Mouse (Mus musculus): ENCODE measurements around the gene Yy1. TPM values are rescaled to one million over a fixed set of nuclear protein-coding genes. Genes with fewer than 3 reads are reported as not detected.
"Not testable (repeated sequence)": the region's sequence is repeated elsewhere in the genome, so short reads cannot be mapped to it uniquely, and the experiment has no call there.

Gene Yy1
- total RNA-seq, 2 experiments from 2014 or later = 48.9 to 51.6 TPM

- no peak for DNase-seq (ENCODE audit: extremely low spot score in 1 of 2, low spot score in 1 of 2)
Measured at GRCm38 (mm10) chr12:108825561-108826224, 32.9 kb downstream of the Yy1 start.

- no peak for DNase-seq (ENCODE audit: extremely low spot score in 1 of 2, low spot score in 1 of 2)
Measured at GRCm38 (mm10) chr12:108826282-108826957, 33.6 kb downstream of the Yy1 start.

- no peak for DNase-seq (ENCODE audit: extremely low spot score in 1 of 2, low spot score in 1 of 2)
Measured at GRCm38 (mm10) chr12:108826958-108827535, 34.3 kb downstream of the Yy1 start.

DNA sequence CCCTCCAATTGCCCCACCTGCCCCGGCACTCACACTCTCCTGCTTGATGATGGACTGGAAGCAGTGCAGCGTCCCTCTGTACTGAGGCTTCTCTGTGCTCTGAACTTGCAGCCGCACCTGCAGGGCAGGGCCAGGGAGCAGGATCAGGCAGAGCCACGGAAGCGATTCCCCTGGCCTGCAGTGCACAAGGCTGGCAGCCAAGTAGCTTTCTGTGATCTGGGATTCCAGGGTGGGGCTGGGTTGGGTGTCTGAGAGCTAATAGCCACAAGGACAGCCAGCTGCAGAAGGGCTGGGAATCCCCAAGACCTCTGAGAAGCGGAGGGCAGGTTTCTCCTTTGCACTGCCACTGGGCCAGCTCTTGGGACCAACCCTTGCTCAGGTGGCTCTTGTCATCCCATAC, 34.9 kb downstream of the Yy1 start:
- no peak for DNase-seq (ENCODE audit: extremely low spot score in 1 of 2, low spot score in 1 of 2)

DNA sequence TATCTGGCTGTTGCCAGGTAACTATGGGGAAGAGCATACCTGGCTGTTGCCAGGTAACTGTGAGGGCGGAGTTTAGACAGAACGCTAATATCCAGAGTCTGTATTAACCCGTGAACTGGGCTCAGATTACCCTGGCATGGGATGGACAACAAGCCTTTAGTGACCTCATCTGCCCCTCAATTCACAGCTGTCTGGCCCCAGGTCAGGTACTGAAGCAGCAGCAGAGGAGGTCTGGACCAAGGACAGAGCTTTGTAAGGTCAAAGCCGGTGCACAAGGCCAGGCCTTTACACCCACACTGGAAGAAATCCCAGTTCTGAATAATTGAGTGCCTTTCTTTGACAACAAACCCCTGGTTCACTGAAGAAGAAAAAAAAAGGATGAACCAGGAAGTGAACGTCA, 36.9 kb downstream of the Yy1 start:
- DNase-seq (ENCODE audit: extremely low spot score in 1 of 2, low spot score in 1 of 2) = no peak

GRCm38 (mm10) chr12:108830358-108830757, 37.6 kb downstream of the Yy1 start:
- DNase-seq (ENCODE audit: extremely low spot score in 1 of 2, low spot score in 1 of 2) = no peak

DNA sequence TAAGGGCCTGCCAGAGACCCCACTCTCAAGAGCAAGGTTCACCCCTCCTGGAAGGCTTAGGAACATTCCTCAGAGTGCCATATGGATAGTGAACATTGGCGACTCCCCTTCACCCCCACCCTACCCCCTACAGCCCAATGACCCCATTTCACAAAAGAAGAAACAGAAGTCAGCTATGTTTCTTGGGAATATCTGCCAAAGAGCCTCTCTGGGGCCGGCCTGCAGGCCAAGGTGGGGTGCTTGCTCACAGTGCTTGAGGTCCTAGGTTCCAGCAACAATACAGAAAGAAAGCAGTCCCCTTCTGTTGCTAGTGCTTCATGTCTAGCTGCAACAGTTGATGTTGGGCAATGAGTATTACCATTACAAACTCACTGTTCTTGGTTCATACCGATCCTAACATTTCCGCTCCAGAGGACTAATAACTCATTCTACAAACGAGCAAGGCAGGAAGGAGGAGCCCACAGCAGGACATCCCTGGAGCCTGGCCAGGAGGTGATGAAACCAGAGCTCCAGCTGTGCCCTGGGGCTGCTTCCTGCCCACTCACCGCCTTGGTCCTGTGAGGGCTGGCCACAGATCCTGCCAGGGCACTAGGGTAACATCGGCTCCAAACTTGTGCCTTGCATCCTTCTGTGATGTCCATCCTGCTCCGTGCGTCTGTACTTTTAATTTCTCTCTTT, 39.3 kb downstream of the Yy1 start:
- no peak for DNase-seq (ENCODE audit: extremely low spot score in 1 of 2, low spot score in 1 of 2)

DNA sequence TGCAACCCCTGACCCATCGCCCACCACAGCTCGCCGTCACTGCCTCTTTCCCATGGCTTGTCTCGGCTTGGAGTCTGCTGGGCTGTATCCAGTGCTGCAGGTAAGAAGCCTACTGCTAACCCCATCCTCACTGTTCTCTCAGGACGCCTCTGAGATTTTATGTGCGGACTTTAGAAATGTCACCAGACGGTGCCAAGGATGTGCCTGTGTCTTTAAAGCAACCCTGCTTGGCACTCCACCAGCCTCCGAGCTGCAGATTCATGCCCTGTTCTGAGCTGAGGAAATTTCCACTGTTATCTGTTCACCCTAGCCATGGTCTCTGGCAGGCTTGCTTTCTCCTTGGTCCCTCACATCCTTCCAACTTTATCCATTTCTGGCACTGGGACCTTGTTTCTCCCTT, 40.1 kb downstream of the Yy1 start:
- peak in 1 of 2 experiments; percentile 42 for DNase-seq (ENCODE audit: extremely low spot score in 1 of 2, low spot score in 1 of 2)

GRCm38 (mm10) chr12:108833408-108833807, 40.6 kb downstream of the Yy1 start:
- no peak for DNase-seq (ENCODE audit: extremely low spot score in 1 of 2, low spot score in 1 of 2)

DNA sequence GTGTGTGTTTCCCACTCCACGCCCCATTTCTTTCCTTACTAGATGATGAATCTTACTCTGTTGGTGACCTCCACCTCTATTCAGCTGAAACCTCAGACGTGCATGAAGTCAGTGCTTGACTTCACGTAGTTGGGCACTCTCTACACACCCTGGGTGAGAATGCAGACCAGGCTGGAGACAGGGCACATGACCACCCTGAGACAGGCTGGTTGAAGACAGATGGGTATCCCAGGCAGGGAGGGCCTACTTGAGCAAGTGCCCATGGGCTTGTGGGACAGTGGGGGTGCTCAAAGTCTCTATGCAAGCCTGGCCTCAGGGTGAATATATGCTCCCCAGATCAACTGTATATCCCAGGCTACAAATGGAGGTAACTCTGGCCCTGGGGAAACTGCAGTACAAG, 41.6 kb downstream of the Yy1 start:
- DNase-seq (ENCODE audit: extremely low spot score in 1 of 2, low spot score in 1 of 2) = no peak

- no peak for DNase-seq (ENCODE audit: extremely low spot score in 1 of 2, low spot score in 1 of 2)
Measured at GRCm38 (mm10) chr12:108834786-108835185, 42.0 kb downstream of the Yy1 start.

- DNase-seq (ENCODE audit: extremely low spot score in 1 of 2, low spot score in 1 of 2) = peak in 1 of 2 experiments; percentile 21
Measured at GRCm38 (mm10) chr12:108835208-108835839, 42.6 kb downstream of the Yy1 start.

GRCm38 (mm10) chr12:108835840-108836409, 43.2 kb downstream of the Yy1 start, which contains the start of the genes Slc25a29 and Slc25a47:
Gene Slc25a29, minus strand, starts transcription at chr12:108835883.
Gene Slc25a47, plus strand, starts transcription at chr12:108836046.
- peak; percentile 86 to 89 for DNase-seq (ENCODE audit: extremely low spot score in 1 of 2, low spot score in 1 of 2)

DNA sequence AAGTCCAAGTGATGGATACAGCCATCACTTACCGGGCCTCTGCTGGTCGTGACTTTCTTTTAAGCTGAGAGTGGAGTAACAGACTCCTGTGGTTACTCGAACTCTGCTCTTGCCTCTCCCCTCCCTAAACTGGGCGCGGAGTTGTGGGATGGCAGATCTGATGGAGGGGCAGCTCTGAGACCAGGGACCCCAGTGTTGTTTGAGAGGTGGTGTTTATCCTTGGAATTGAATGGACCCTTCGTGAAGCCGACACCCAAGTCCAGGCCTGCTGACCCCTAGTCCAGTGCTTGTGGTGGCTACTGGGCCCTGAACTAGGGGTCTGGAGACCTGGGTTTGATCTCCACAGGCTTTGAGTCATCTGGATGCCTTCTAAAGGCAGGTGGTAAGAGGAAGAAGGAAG, 43.9 kb downstream of the Yy1 start:
- DNase-seq (ENCODE audit: extremely low spot score in 1 of 2, low spot score in 1 of 2) = no peak

- DNase-seq (ENCODE audit: extremely low spot score in 1 of 2, low spot score in 1 of 2) = no peak
Measured at GRCm38 (mm10) chr12:108841181-108841580, 48.4 kb downstream of the Yy1 start.

- no peak for DNase-seq (ENCODE audit: extremely low spot score in 1 of 2, low spot score in 1 of 2)
Measured at GRCm38 (mm10) chr12:108842663-108843062, 49.9 kb downstream of the Yy1 start.

DNA sequence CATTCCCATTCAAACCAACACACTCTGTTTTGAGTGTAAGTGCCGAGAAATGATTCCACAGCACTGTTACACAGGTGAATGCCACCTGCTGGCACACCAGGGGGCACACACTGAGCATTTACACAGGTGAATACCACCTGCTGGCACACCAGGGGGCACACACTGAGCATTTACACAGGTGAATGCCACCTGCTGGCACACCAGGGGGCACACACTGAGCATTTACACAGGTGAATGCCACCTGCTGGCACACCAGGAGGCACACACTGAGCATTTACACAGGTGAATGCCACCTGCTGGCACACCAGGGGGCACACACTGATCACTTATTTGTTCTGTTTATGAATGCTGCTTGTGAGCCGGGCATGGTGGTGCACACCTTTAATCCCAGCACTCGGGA, 55.3 kb downstream of the Yy1 start:
- not testable (repeated sequence) for DNase-seq (ENCODE audit: extremely low spot score in 1 of 2, low spot score in 1 of 2)

- no peak for DNase-seq (ENCODE audit: extremely low spot score in 1 of 2, low spot score in 1 of 2)
Measured at GRCm38 (mm10) chr12:108849488-108850022, 56.8 kb downstream of the Yy1 start.

DNA sequence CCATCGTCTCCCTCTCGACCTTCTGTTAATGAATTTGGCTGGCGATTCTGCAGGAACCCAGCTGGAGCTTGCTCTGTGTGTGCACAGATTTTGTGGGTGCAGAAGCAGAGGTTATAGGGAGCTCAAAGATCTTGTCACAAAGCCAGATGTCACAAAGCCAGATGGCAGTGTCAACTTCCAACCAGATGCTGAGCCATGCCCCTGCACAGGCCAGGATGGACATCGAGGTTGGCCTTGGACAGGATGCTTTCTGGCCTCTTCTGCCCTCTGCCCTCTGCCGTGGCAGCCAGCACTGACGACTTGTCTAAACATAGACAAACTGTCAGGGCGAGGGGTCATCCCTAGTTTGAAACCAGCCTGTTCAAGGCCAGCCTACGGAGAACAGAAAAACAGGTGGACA, 57.4 kb downstream of the Yy1 start:
- DNase-seq (ENCODE audit: extremely low spot score in 1 of 2, low spot score in 1 of 2) = no peak

DNA sequence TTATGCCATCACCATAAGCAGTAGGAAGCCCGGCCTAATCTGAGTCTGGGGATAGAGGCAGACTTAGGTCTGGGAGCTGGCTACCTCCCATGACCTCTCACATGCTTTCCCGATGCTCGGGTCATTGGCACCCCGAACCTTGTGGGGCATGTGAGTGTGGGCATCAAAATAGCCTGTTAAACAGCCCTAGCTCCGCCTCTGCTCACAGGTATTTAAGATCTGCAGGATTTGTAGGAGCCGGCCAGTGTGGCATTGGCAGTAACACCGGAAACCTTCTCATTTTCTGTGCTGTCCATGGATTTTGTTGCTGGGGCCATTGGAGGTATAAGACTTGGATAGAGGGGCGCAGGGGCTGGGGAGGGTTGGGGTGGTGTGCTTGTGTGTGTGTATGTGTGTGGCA, 58.1 kb downstream of the Yy1 start:
- no peak for DNase-seq (ENCODE audit: extremely low spot score in 1 of 2, low spot score in 1 of 2)

Measured in layer of hippocampus, postnatal 25 days (tissue).